Mouse (Mus musculus): ENCODE measurements around the gene Car10. TPM values are rescaled to one million over a fixed set of nuclear protein-coding genes. Genes with fewer than 3 reads are reported as not detected.

The Car10 gene
- polyA plus RNA-seq, 1 experiment from 2014 or later = 0.29 TPM

DNA sequence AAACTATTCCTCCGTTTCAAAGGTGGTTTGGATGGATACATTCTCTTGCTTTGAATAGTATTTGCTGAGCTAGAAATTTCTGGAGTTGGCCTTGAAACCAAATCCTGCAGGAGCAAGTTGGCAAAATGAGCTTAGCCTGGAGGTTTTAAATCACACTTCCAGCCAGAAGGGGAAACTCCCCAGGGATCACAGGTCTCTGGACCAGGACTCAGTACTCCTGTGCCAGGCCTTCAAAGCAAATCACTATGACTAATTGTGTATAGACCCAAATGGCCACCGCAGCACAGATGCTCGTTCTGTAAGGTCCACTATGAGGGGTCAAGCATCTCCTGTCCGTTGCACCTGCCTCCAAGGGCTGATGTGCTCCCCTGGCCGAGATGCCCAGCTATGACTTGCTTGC lies 403.8 kb downstream of the Car10 start:
- WGBS = 75% methylated on average over 5 of the region's 5 CpGs

DNA sequence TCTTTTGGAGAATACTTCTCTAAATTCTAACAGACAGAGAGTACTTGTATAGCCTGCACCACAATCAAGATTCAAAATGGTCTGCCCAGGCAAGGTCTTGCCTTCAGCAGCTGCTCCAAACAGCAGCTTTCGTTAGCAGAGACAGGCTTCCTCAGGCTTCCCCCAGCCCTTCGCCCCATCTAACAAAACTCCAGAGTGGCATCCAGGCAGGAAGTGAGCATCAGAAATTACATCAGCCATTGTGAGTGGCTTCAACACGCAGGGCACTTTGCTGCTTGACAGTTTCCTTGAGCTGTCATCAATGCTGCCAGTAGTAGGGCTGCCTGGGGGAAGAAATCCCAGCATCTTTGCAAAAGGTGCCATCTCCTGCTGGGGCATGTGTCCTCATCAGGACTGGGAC lies 405.0 kb downstream of the Car10 start:
- H3K27ac ChIP-seq (ENCODE audit: low read length) = no peak overlapping the region
- H3K9me3 ChIP-seq (ENCODE audit: control insufficient read depth, low read depth, low read length) = no peaks in the 10 kb centered on the region
- H3K27me3 ChIP-seq (ENCODE audit: control insufficient read depth, insufficient read depth, low read length) = no peaks in the 10 kb centered on the region
- 64% methylated on average over 3 of the region's 3 CpGs for WGBS
- no peak for ATAC-seq (ENCODE audit: insufficient number of reproducible peaks, insufficient read depth, low FRiP score, low read depth)
- no peak overlapping the region for H3K4me2 ChIP-seq (replicated peaks; ENCODE audit: low read depth, low read length)
- H3K4me3 ChIP-seq (ENCODE audit: low read depth, low read length) = no peak overlapping the region
- no peaks in the 10 kb centered on the region for H3K36me3 ChIP-seq (ENCODE audit: control insufficient read depth, insufficient read depth, low read length)
- H3K9ac ChIP-seq (replicated peaks; ENCODE audit: low read depth, low read length) = no peak overlapping the region
- H3K4me1 ChIP-seq (ENCODE audit: control insufficient read depth, insufficient read depth, low read length) = no peaks in the 10 kb centered on the region

More for the DNA sequence above, 403.8 kb downstream of the Car10 start:
- Histone ChIP-seq H3K27ac (ENCODE audit: low read length) (no peak overlapping the region), H3K27me3 (ENCODE audit: control insufficient read depth, insufficient read depth, low read length) (no peaks in the 10 kb centered on the region), H3K9ac (replicated peaks; ENCODE audit: low read depth, low read length) (no peak overlapping the region), H3K4me2 (replicated peaks; ENCODE audit: low read depth, low read length) (no peak overlapping the region), H3K36me3 (ENCODE audit: control insufficient read depth, insufficient read depth, low read length) (no peaks in the 10 kb centered on the region), H3K9me3 (ENCODE audit: control insufficient read depth, low read depth, low read length) (no peaks in the 10 kb centered on the region), H3K4me1 (ENCODE audit: control insufficient read depth, insufficient read depth, low read length) (no peaks in the 10 kb centered on the region), H3K4me3 (ENCODE audit: low read depth, low read length) (no peak overlapping the region)
- no peak for ATAC-seq (ENCODE audit: insufficient number of reproducible peaks, insufficient read depth, low FRiP score, low read depth)

DNA sequence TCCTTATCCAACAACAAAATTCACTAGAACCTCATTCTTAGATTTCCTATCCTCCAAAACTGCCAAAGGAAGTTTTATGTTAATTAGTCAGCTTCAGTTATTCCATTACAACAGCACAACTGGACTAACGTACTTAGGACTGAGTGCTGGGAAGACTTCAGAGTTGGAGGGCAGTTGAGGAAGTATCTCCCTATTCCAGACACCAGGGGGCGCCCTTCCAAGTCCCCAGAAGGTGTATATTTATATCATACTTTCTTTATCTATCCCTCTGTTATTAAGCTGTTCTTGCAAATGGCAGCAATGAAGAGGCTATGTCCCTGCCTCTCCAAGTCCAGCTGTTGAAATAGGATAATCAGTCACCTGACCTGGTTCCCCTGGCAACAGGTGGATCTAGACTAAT lies 405.6 kb downstream of the Car10 start:
- no peak for ATAC-seq (ENCODE audit: insufficient number of reproducible peaks, insufficient read depth, low FRiP score, low read depth)
- Histone ChIP-seq H3K4me3 (ENCODE audit: low read depth, low read length) (no peak overlapping the region), H3K4me2 (replicated peaks; ENCODE audit: low read depth, low read length) (no peak overlapping the region), H3K9ac (replicated peaks; ENCODE audit: low read depth, low read length) (no peak overlapping the region), H3K27me3 (ENCODE audit: control insufficient read depth, insufficient read depth, low read length) (no peaks in the 10 kb centered on the region), H3K36me3 (ENCODE audit: control insufficient read depth, insufficient read depth, low read length) (no peaks in the 10 kb centered on the region), H3K4me1 (ENCODE audit: control insufficient read depth, insufficient read depth, low read length) (no peaks in the 10 kb centered on the region), H3K27ac (ENCODE audit: low read length) (no peak overlapping the region), H3K9me3 (ENCODE audit: control insufficient read depth, low read depth, low read length) (no peaks in the 10 kb centered on the region)
- 28% methylated on average over 2 of the region's 2 CpGs for WGBS

- Histone ChIP-seq H3K4me2 (replicated peaks; ENCODE audit: low read depth, low read length) (no peak overlapping the region), H3K36me3 (ENCODE audit: control insufficient read depth, insufficient read depth, low read length) (no peaks in the 10 kb centered on the region), H3K9ac (replicated peaks; ENCODE audit: low read depth, low read length) (no peak overlapping the region), H3K4me3 (ENCODE audit: low read depth, low read length) (no peak overlapping the region), H3K27me3 (ENCODE audit: control insufficient read depth, insufficient read depth, low read length) (no peaks in the 10 kb centered on the region), H3K9me3 (ENCODE audit: control insufficient read depth, low read depth, low read length) (no peaks in the 10 kb centered on the region), H3K27ac (ENCODE audit: low read length) (no peak overlapping the region), H3K4me1 (ENCODE audit: control insufficient read depth, insufficient read depth, low read length) (no peaks in the 10 kb centered on the region)
- 57% methylated on average over 11 of the region's 11 CpGs for WGBS
- no peak for ATAC-seq (ENCODE audit: insufficient number of reproducible peaks, insufficient read depth, low FRiP score, low read depth)
Observed at GRCm38 (mm10) chr11:93509527-93510235, 411.9 kb downstream of the Car10 start.

DNA sequence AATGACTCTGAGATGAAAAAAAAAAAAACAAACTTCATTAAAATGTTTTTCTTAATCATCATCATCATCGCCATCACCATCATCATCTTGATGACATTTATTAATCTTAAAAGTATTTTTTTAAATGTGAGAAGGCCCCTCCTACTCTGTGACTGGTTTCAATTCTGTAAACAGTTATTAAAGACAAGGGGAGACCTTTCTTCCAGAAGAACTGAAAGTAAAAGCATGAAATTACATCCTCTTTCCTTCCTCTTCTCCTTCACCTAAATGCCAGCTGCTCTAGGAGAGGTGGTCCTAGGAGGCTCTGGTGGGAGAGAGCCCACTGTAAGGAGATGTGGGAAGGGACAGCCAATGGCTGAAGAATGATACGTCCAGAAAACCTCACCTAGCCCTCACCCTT lies 415.0 kb downstream of the Car10 start:
- 97% methylated on average over 2 of the region's 2 CpGs for WGBS
- no peak for ATAC-seq (ENCODE audit: insufficient number of reproducible peaks, insufficient read depth, low FRiP score, low read depth)

GRCm38 (mm10) chr11:93514396-93514795 lies 416.6 kb downstream of the Car10 start:
- no peak for ATAC-seq (ENCODE audit: insufficient number of reproducible peaks, insufficient read depth, low FRiP score, low read depth)

More for the DNA sequence above, 415.0 kb downstream of the Car10 start:
- Histone ChIP-seq H3K36me3 (ENCODE audit: control insufficient read depth, insufficient read depth, low read length) (no peaks in the 10 kb centered on the region), H3K27me3 (ENCODE audit: control insufficient read depth, insufficient read depth, low read length) (no peaks in the 10 kb centered on the region), H3K4me1 (ENCODE audit: control insufficient read depth, insufficient read depth, low read length) (no peaks in the 10 kb centered on the region), H3K27ac (ENCODE audit: low read length) (no peak overlapping the region), H3K9me3 (ENCODE audit: control insufficient read depth, low read depth, low read length) (no peaks in the 10 kb centered on the region), H3K9ac (replicated peaks; ENCODE audit: low read depth, low read length) (no peak overlapping the region), H3K4me3 (ENCODE audit: low read depth, low read length) (no peak overlapping the region), H3K4me2 (replicated peaks; ENCODE audit: low read depth, low read length) (no peak overlapping the region)

DNA sequence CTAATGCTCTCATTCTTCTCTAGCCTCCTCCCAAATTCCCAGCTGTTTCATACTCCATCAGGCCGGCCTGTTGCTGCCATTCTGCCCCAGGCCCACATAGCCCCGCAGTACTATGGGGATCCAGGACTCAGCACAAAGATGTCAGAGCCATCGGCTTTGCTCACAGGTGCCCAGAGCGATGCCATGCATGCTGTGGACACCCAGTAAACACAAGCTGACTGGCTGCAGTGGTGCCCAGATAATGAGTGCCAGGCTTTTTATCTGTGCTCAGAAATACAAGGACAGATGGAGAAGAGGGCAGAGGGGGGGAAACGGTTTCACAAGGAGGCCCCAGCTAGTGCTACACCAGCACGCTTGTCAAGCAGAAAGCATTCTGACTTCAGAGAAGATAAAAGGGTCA lies 417.7 kb downstream of the Car10 start:
- Histone ChIP-seq H3K4me3 (ENCODE audit: low read depth, low read length) (no peak overlapping the region), H3K27me3 (ENCODE audit: control insufficient read depth, insufficient read depth, low read length) (no peaks in the 10 kb centered on the region), H3K4me2 (replicated peaks; ENCODE audit: low read depth, low read length) (no peak overlapping the region), H3K4me1 (ENCODE audit: control insufficient read depth, insufficient read depth, low read length) (no peaks in the 10 kb centered on the region), H3K27ac (ENCODE audit: low read length) (no peak overlapping the region), H3K9ac (replicated peaks; ENCODE audit: low read depth, low read length) (no peak overlapping the region), H3K36me3 (ENCODE audit: control insufficient read depth, insufficient read depth, low read length) (no peaks in the 10 kb centered on the region), H3K9me3 (ENCODE audit: control insufficient read depth, low read depth, low read length) (no peaks in the 10 kb centered on the region)
- WGBS = 76% methylated on average over 6 of the region's 6 CpGs
- ATAC-seq (ENCODE audit: insufficient number of reproducible peaks, insufficient read depth, low FRiP score, low read depth) = no peak

More at GRCm38 (mm10) chr11:93514396-93514795, 416.6 kb downstream of the Car10 start:
- no peak overlapping the region for H3K4me3 ChIP-seq (ENCODE audit: low read depth, low read length)
- WGBS = 30% methylated on average over 2 of the region's 2 CpGs
- H3K36me3 ChIP-seq (ENCODE audit: control insufficient read depth, insufficient read depth, low read length) = no peaks in the 10 kb centered on the region
- H3K4me1 ChIP-seq (ENCODE audit: control insufficient read depth, insufficient read depth, low read length) = no peaks in the 10 kb centered on the region
- no peak overlapping the region for H3K27ac ChIP-seq (ENCODE audit: low read length)
- no peaks in the 10 kb centered on the region for H3K27me3 ChIP-seq (ENCODE audit: control insufficient read depth, insufficient read depth, low read length)
- H3K9ac ChIP-seq (replicated peaks; ENCODE audit: low read depth, low read length) = no peak overlapping the region
- H3K9me3 ChIP-seq (ENCODE audit: control insufficient read depth, low read depth, low read length) = no peaks in the 10 kb centered on the region
- H3K4me2 ChIP-seq (replicated peaks; ENCODE audit: low read depth, low read length) = no peak overlapping the region

GRCm38 (mm10) chr11:93516216-93516615 lies 418.4 kb downstream of the Car10 start:
- whole genome bisulfite sequencing = 84% methylated on average over 9 of the region's 9 CpGs
- no peak for ATAC-seq (ENCODE audit: insufficient number of reproducible peaks, insufficient read depth, low FRiP score, low read depth)
- H3K36me3 ChIP-seq (ENCODE audit: control insufficient read depth, insufficient read depth, low read length) = no peaks in the 10 kb centered on the region

DNA sequence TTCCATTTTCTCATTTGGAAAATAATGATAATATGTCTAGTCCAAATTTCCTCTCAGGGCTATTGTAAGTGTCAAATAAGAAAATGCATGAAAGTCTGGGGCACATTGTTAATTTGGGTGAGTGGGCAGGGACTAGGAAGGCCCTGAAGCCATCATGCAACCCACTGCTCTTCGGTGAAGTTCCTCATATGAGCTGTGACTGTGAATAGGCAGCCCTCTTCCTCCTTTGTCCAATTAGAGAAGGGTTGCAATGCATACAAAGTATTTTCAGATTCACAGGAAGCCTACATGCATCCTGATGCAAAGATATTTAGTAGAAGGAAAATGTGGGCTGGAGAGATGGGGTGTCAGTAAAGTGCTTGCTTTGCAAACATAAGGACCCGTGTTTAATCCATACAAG lies 419.1 kb downstream of the Car10 start:
- 71% methylated on average over 2 of the region's 2 CpGs for WGBS
- ATAC-seq (ENCODE audit: insufficient number of reproducible peaks, insufficient read depth, low FRiP score, low read depth) = no peak

More at GRCm38 (mm10) chr11:93516216-93516615, 418.4 kb downstream of the Car10 start:
- no peak overlapping the region for H3K4me3 ChIP-seq (ENCODE audit: low read depth, low read length)
- no peak overlapping the region for H3K9ac ChIP-seq (replicated peaks; ENCODE audit: low read depth, low read length)
- no peak overlapping the region for H3K27ac ChIP-seq (ENCODE audit: low read length)
- H3K4me2 ChIP-seq (replicated peaks; ENCODE audit: low read depth, low read length) = no peak overlapping the region
- no peaks in the 10 kb centered on the region for H3K4me1 ChIP-seq (ENCODE audit: control insufficient read depth, insufficient read depth, low read length)
- H3K27me3 ChIP-seq (ENCODE audit: control insufficient read depth, insufficient read depth, low read length) = no peaks in the 10 kb centered on the region
- H3K9me3 ChIP-seq (ENCODE audit: control insufficient read depth, low read depth, low read length) = no peaks in the 10 kb centered on the region

More for the DNA sequence above, 419.1 kb downstream of the Car10 start:
- Histone ChIP-seq H3K4me1 (ENCODE audit: control insufficient read depth, insufficient read depth, low read length) (no peaks in the 10 kb centered on the region), H3K4me3 (ENCODE audit: low read depth, low read length) (no peak overlapping the region), H3K9me3 (ENCODE audit: control insufficient read depth, low read depth, low read length) (no peaks in the 10 kb centered on the region), H3K4me2 (replicated peaks; ENCODE audit: low read depth, low read length) (no peak overlapping the region), H3K27me3 (ENCODE audit: control insufficient read depth, insufficient read depth, low read length) (no peaks in the 10 kb centered on the region), H3K36me3 (ENCODE audit: control insufficient read depth, insufficient read depth, low read length) (no peaks in the 10 kb centered on the region), H3K27ac (ENCODE audit: low read length) (no peak overlapping the region), H3K9ac (replicated peaks; ENCODE audit: low read depth, low read length) (no peak overlapping the region)

Measured in stomach, embryonic 14.5 days (tissue).